Mouse (Mus musculus): ENCODE measurements around the gene Muc2. TPM values are rescaled to one million over a fixed set of nuclear protein-coding genes. Genes with fewer than 3 reads are reported as not detected.
A peak's percentile ranks its signal among the peaks of the same experiment; 100 is the strongest.

Muc2 gene
- polyA plus RNA-seq, 1 experiment from 2014 or later, result 0.32 TPM

- Histone ChIP-seq H3K9me3 (ENCODE audit: control insufficient read depth, low read length) (no peaks in the 10 kb centered on the region), H3K9ac (ENCODE audit: low read depth, low read length) (no peak overlapping the region), H3K27ac (ENCODE audit: low read depth, low read length) (no peak overlapping the region), H3K4me1 (replicated peaks; ENCODE audit: control insufficient read depth, insufficient read depth, low read length) (no peaks in the 10 kb centered on the region), H3K27me3 (ENCODE audit: control insufficient read depth, insufficient read depth, low read length) (no peaks in the 10 kb centered on the region), H3K4me2 (replicated peaks; ENCODE audit: low read depth, low read length) (no peak overlapping the region), H3K36me3 (ENCODE audit: control insufficient read depth, insufficient read depth, low read length) (no peaks in the 10 kb centered on the region), H3K4me3 (ENCODE audit: low read depth, low read length) (no peak overlapping the region)
- WGBS, result 84% methylated on average over 8 of the region's 8 CpGs
- DNase-seq (ENCODE audit: low spot score) (no peak), ATAC-seq (ENCODE audit: low FRiP score) (no peak)
Observed at GRCm38 (mm10) chr7:141699556-141700220, 9.5 kb downstream of the Muc2 start.

- Histone ChIP-seq H3K4me3 (ENCODE audit: low read depth, low read length) (no peak overlapping the region), H3K4me2 (replicated peaks; ENCODE audit: low read depth, low read length) (no peak overlapping the region), H3K9ac (ENCODE audit: low read depth, low read length) (no peak overlapping the region), H3K4me1 (replicated peaks; ENCODE audit: control insufficient read depth, insufficient read depth, low read length) (no peaks in the 10 kb centered on the region), H3K27ac (ENCODE audit: low read depth, low read length) (no peak overlapping the region), H3K27me3 (ENCODE audit: control insufficient read depth, insufficient read depth, low read length) (no peaks in the 10 kb centered on the region), H3K9me3 (ENCODE audit: control insufficient read depth, low read length) (no peaks in the 10 kb centered on the region), H3K36me3 (ENCODE audit: control insufficient read depth, insufficient read depth, low read length) (no peaks in the 10 kb centered on the region)
- ATAC-seq (ENCODE audit: low FRiP score), result no peak
- WGBS, result 90% methylated on average over 7 of the region's 7 CpGs
- DNase-seq (ENCODE audit: low spot score), result no peak
Observed at GRCm38 (mm10) chr7:141747451-141748100, 57.4 kb downstream of the Muc2 start.

DNA sequence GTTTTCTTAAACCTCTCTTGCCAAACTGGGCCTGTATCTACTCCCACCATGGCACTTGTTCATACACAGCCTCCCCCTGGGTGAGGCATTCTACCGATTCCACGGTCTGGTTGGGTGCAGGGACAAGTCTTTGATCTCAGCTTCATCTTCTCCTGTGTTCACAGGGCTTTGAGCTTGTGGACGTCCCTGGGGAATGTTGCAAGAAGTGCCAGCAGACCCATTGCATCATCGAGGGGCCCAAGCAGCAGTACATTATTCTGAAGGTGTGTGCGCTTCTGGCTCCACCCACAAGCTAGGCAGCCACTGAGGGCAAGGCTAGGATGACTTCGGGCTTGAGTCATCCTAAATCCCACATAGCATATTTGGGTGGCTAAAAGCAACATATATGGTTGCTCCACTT, 62.4 kb downstream of the Muc2 start:
- H3K4me1 ChIP-seq (replicated peaks; ENCODE audit: control insufficient read depth, insufficient read depth, low read length), result no peaks in the 10 kb centered on the region
- WGBS, result 81% methylated on average over 6 of the region's 6 CpGs
- no peaks in the 10 kb centered on the region for H3K27me3 ChIP-seq (ENCODE audit: control insufficient read depth, insufficient read depth, low read length)
- no peak overlapping the region for H3K4me3 ChIP-seq (ENCODE audit: low read depth, low read length)
- no peak for DNase-seq (ENCODE audit: low spot score)
- H3K27ac ChIP-seq (ENCODE audit: low read depth, low read length), result no peak overlapping the region
- H3K4me2 ChIP-seq (replicated peaks; ENCODE audit: low read depth, low read length), result no peak overlapping the region
- H3K9me3 ChIP-seq (ENCODE audit: control insufficient read depth, low read length), result no peaks in the 10 kb centered on the region
- ATAC-seq (ENCODE audit: low FRiP score), result no peak
- H3K9ac ChIP-seq (ENCODE audit: low read depth, low read length), result no peak overlapping the region
- H3K36me3 ChIP-seq (ENCODE audit: control insufficient read depth, insufficient read depth, low read length), result no peaks in the 10 kb centered on the region

DNA sequence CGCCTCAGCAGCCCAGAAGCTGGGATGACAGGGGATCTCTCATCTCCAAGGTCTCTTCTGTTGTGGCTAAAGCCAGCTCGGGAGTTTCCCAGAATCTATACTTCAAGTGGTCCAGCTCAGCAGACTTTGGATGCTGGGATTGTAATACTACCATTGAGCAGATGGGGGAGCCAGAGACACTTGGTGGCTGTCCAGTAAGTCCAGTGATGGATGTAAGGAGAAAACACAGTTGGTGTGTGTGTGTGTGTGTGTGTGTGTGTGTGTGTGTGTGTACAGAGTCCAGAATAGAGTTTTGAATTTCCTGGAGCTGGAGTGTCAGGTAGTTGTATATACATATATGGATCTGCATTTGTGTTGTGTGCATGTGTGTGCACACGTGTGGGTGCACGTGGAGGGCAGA, 65.7 kb downstream of the Muc2 start:
- peak; percentile 86 for DNase-seq (ENCODE audit: low spot score)
- 0 out of 2 replicates have a peak, but pooled peaks have one; percentile 30 for ATAC-seq (ENCODE audit: low FRiP score)
- H3K9me3 ChIP-seq (ENCODE audit: control insufficient read depth, low read length), result no peaks in the 10 kb centered on the region

GRCm38 (mm10) chr7:141758291-141758690, 68.2 kb downstream of the Muc2 start:
- 74% methylated on average over 4 of the region's 4 CpGs for WGBS
- H3K4me3 ChIP-seq (ENCODE audit: low read depth, low read length), result no peak overlapping the region
- no peak overlapping the region for H3K27ac ChIP-seq (ENCODE audit: low read depth, low read length)
- no peaks in the 10 kb centered on the region for H3K4me1 ChIP-seq (replicated peaks; ENCODE audit: control insufficient read depth, insufficient read depth, low read length)
- no peaks in the 10 kb centered on the region for H3K36me3 ChIP-seq (ENCODE audit: control insufficient read depth, insufficient read depth, low read length)
- no peak overlapping the region for H3K4me2 ChIP-seq (replicated peaks; ENCODE audit: low read depth, low read length)
- no peaks in the 10 kb centered on the region for H3K27me3 ChIP-seq (ENCODE audit: control insufficient read depth, insufficient read depth, low read length)
- H3K9ac ChIP-seq (ENCODE audit: low read depth, low read length), result no peak overlapping the region
- ATAC-seq (ENCODE audit: low FRiP score), result no peak
- no peaks in the 10 kb centered on the region for H3K9me3 ChIP-seq (ENCODE audit: control insufficient read depth, low read length)
- DNase-seq (ENCODE audit: low spot score), result no peak

More for the DNA sequence above, 65.7 kb downstream of the Muc2 start:
- Histone ChIP-seq H3K27ac (ENCODE audit: low read depth, low read length) (no peak overlapping the region), H3K36me3 (ENCODE audit: control insufficient read depth, insufficient read depth, low read length) (no peaks in the 10 kb centered on the region), H3K4me3 (ENCODE audit: low read depth, low read length) (no peak overlapping the region), H3K4me1 (replicated peaks; ENCODE audit: control insufficient read depth, insufficient read depth, low read length) (no peaks in the 10 kb centered on the region), H3K9ac (ENCODE audit: low read depth, low read length) (no peak overlapping the region), H3K27me3 (ENCODE audit: control insufficient read depth, insufficient read depth, low read length) (no peaks in the 10 kb centered on the region), H3K4me2 (replicated peaks; ENCODE audit: low read depth, low read length) (no peak overlapping the region)
- 58% methylated on average over 4 of the region's 4 CpGs for WGBS

DNA sequence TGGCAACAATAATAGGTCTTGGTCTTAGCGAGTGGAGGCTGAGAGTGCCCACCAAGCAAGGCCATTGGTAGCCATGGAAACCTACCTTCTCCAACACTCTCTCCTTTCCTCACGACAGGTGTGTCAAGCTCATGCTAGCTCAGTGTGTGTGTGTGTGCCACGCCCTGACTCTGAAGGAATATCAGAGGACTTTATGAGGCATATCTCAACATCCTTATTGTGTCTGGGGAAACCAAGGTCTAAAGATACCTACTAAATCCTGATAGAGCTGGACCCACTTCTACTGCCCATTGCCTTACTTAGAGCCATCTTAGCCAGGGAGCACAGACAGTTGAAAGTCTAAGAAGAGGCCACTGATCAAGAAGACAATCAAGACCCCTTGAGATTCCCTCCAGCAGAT, 80.4 kb downstream of the Muc2 start:
- Histone ChIP-seq H3K9ac (ENCODE audit: low read depth, low read length) (no peak overlapping the region), H3K4me3 (ENCODE audit: low read depth, low read length) (no peak overlapping the region), H3K27me3 (ENCODE audit: control insufficient read depth, insufficient read depth, low read length) (no peaks in the 10 kb centered on the region), H3K9me3 (ENCODE audit: control insufficient read depth, low read length) (no peaks in the 10 kb centered on the region), H3K4me2 (replicated peaks; ENCODE audit: low read depth, low read length) (no peak overlapping the region), H3K36me3 (ENCODE audit: control insufficient read depth, insufficient read depth, low read length) (no peaks in the 10 kb centered on the region), H3K4me1 (replicated peaks; ENCODE audit: control insufficient read depth, insufficient read depth, low read length) (no peaks in the 10 kb centered on the region), H3K27ac (ENCODE audit: low read depth, low read length) (no peak overlapping the region)
- DNase-seq (ENCODE audit: low spot score) (no peak), ATAC-seq (ENCODE audit: low FRiP score) (no peak)
- 93% methylated on average over 3 of the region's 3 CpGs for WGBS

GRCm38 (mm10) chr7:141770988-141771387, 80.8 kb downstream of the Muc2 start:
- Histone ChIP-seq H3K4me3 (ENCODE audit: low read depth, low read length) (no peak overlapping the region), H3K4me2 (replicated peaks; ENCODE audit: low read depth, low read length) (no peak overlapping the region), H3K27ac (ENCODE audit: low read depth, low read length) (no peak overlapping the region), H3K9ac (ENCODE audit: low read depth, low read length) (no peak overlapping the region), H3K36me3 (ENCODE audit: control insufficient read depth, insufficient read depth, low read length) (no peaks in the 10 kb centered on the region), H3K9me3 (ENCODE audit: control insufficient read depth, low read length) (no peaks in the 10 kb centered on the region), H3K4me1 (replicated peaks; ENCODE audit: control insufficient read depth, insufficient read depth, low read length) (no peaks in the 10 kb centered on the region), H3K27me3 (ENCODE audit: control insufficient read depth, insufficient read depth, low read length) (no peaks in the 10 kb centered on the region)
- DNase-seq (ENCODE audit: low spot score) (no peak), ATAC-seq (ENCODE audit: low FRiP score) (no peak)
- WGBS, result 85% methylated on average over 8 of the region's 8 CpGs

DNA sequence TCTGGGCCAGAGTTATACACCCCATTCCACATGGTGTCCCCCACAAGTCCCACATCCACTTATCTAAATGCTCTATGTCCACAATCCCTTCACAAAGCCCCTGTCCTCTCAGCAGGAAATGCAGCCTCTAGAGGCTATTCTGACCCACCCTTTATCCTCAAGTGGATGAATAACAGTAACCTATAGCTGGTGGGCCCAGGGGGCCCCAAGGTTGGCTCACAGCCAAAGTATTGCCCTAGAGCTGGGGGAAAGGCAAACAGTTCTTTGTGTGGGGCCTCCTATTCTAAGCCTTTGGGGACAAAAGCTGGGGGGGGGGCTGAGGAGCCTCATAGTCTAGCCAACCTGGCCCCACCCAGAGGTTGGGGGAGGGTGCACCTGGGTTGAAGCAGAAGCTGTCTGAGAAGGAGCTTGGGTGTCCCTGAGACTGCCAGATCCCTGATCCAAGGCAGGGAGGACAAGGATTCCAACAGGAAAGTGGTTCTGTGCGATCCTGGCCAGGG, 82.0 kb downstream of the Muc2 start:
- no peaks in the 10 kb centered on the region for H3K36me3 ChIP-seq (ENCODE audit: control insufficient read depth, insufficient read depth, low read length)
- no peak overlapping the region for H3K27ac ChIP-seq (ENCODE audit: low read depth, low read length)
- 50% methylated on average over 1 of the region's 1 CpGs for WGBS
- DNase-seq (ENCODE audit: low spot score) (no peak), ATAC-seq (ENCODE audit: low FRiP score) (no peak)
- H3K4me2 ChIP-seq (replicated peaks; ENCODE audit: low read depth, low read length), result no peak overlapping the region
- no peaks in the 10 kb centered on the region for H3K27me3 ChIP-seq (ENCODE audit: control insufficient read depth, insufficient read depth, low read length)
- H3K9me3 ChIP-seq (ENCODE audit: control insufficient read depth, low read length), result no peaks in the 10 kb centered on the region
- H3K4me3 ChIP-seq (ENCODE audit: low read depth, low read length), result no peak overlapping the region
- H3K4me1 ChIP-seq (replicated peaks; ENCODE audit: control insufficient read depth, insufficient read depth, low read length), result no peaks in the 10 kb centered on the region
- no peak overlapping the region for H3K9ac ChIP-seq (ENCODE audit: low read depth, low read length)

DNA sequence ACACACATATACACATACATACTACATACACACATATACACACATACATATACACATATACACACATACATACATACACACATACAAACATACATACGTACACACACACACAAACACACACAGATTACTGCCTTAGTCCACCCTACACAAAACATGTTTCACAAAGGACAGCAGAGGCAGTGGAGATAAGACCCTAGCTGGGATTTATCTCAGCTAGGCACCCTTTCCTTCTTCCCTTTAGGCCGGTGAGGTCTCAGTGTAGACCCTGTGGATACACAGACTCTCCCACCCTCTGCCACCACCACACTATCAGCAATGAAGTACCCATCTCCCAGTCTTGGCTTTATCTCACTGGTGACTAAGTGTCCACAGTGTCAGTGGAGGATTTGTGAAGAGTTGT, 84.7 kb downstream of the Muc2 start:
- no peak for DNase-seq (ENCODE audit: low spot score)
- H3K9me3 ChIP-seq (ENCODE audit: control insufficient read depth, low read length), result no peaks in the 10 kb centered on the region
- no peak overlapping the region for H3K9ac ChIP-seq (ENCODE audit: low read depth, low read length)
- H3K27me3 ChIP-seq (ENCODE audit: control insufficient read depth, insufficient read depth, low read length), result no peaks in the 10 kb centered on the region
- no peaks in the 10 kb centered on the region for H3K4me1 ChIP-seq (replicated peaks; ENCODE audit: control insufficient read depth, insufficient read depth, low read length)
- no peak overlapping the region for H3K4me2 ChIP-seq (replicated peaks; ENCODE audit: low read depth, low read length)
- no peak overlapping the region for H3K4me3 ChIP-seq (ENCODE audit: low read depth, low read length)
- no peak overlapping the region for H3K27ac ChIP-seq (ENCODE audit: low read depth, low read length)
- WGBS, result 94% methylated on average over 2 of the region's 2 CpGs
- no peaks in the 10 kb centered on the region for H3K36me3 ChIP-seq (ENCODE audit: control insufficient read depth, insufficient read depth, low read length)
- no peak for ATAC-seq (ENCODE audit: low FRiP score)

Data from hindbrain, embryonic 11.5 days (tissue).